Mouse (Mus musculus): ENCODE data around the gene Kndc1. TPM values are rescaled to one million over a fixed set of nuclear protein-coding genes. Genes with fewer than 3 reads are reported as not detected.

The Kndc1 gene
- polyA plus RNA-seq, 1 experiment from 2014 or later: 0.15 TPM

- no peak overlapping the region for H3K4me3 ChIP-seq
- peaks cover 8% of the 10 kb centered on the region; the same call in 1 of the 2 replicates for H3K4me1 ChIP-seq
- H3K9ac ChIP-seq: no peak overlapping the region
- H3K4me2 ChIP-seq (replicated peaks): no peak overlapping the region
- H3K36me3 ChIP-seq: no peaks in the 10 kb centered on the region
- 87% methylated on average over 10 of the region's 10 CpGs for WGBS
- no peaks in the 10 kb centered on the region for H3K27me3 ChIP-seq
- no peaks in the 10 kb centered on the region for H3K9me3 ChIP-seq
- no peak for ATAC-seq (ENCODE audit: insufficient number of reproducible peaks, insufficient read depth, low FRiP score, low TSS enrichment)
- no peak overlapping the region for H3K27ac ChIP-seq
These were observed 79.8 kb downstream of the Kndc1 start for GRCm38 (mm10) chr7:139974307-139974706.

- Histone ChIP-seq H3K4me1 (peaks cover 9% of the 10 kb centered on the region; the same call in 1 of the 2 replicates), H3K36me3 (no peaks in the 10 kb centered on the region), H3K4me2 (replicated peaks) (no peak overlapping the region), H3K9me3 (no peaks in the 10 kb centered on the region), H3K4me3 (no peak overlapping the region), H3K27me3 (no peaks in the 10 kb centered on the region), H3K27ac (no peak overlapping the region), H3K9ac (no peak overlapping the region)
- WGBS: 51% methylated on average over 5 of the region's 5 CpGs
- ATAC-seq (ENCODE audit: insufficient number of reproducible peaks, insufficient read depth, low FRiP score, low TSS enrichment): no peak
These were observed 81.0 kb downstream of the Kndc1 start for GRCm38 (mm10) chr7:139975471-139975870.

- Histone ChIP-seq H3K9me3 (no peaks in the 10 kb centered on the region), H3K27me3 (no peaks in the 10 kb centered on the region), H3K36me3 (no peaks in the 10 kb centered on the region), H3K4me1 (peaks cover 9% of the 10 kb centered on the region; the same call in 1 of the 2 replicates), H3K4me2 (replicated peaks) (peak within 1 kb of the TSS; percentile 83), H3K27ac (no peak within 1 kb of the TSS), H3K4me3 (peak within 1 kb of the TSS; percentile 59), H3K9ac (peak within 1 kb of the TSS; percentile 66)
- ATAC-seq (ENCODE audit: insufficient number of reproducible peaks, insufficient read depth, low FRiP score, low TSS enrichment): peak; percentile 89
- 4% methylated on average over 32 of the region's 32 CpGs for WGBS
These were observed 83.9 kb downstream of the Kndc1 start, which contains the start of gene 6430531B16Rik for GRCm38 (mm10) chr7:139978278-139978892. Gene 6430531B16Rik, minus strand, starts transcription at chr7:139978755.

DNA sequence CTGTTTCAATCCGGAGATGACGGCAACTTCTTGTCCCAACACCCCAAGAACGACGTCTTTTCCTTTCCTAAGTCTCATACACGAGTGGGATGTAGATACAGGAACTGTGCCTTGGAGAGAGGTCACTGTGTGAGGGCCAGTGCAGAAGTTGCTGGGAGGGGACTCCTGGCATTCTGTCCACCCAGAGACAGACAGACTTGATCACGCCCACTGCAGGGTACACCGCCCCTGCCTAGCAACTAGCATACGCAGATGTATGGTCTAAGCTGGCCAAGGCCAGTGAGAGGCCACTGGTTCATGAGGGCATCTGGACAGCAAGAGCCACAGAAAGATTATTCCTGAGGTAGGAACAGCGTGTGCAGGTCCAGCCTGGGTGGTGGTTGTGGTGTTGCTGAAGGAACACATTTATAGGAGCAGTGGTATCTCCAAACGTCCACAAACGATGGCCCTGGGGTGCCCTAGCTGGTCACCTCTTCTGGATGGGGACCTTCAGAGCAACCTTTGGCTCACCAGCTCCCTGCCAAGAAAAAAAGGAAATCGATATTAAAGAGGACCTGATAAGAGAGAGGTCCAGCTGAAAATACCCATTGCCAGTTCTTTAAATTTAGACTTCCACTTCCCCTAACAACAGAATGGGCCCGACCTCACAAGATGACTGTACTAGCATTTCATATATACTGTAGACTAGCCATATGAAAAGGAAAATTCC is 84.7 kb downstream of the Kndc1 start:
- peak overlapping the region; percentile 24; the same call in 1 of the 2 replicates for H3K9ac ChIP-seq

GRCm38 (mm10) chr7:139980778-139981177 is 86.3 kb downstream of the Kndc1 start:
- Histone ChIP-seq H3K9ac (no peak overlapping the region), H3K4me2 (replicated peaks) (no peak overlapping the region), H3K27me3 (no peaks in the 10 kb centered on the region), H3K4me3 (no peak overlapping the region), H3K9me3 (no peaks in the 10 kb centered on the region), H3K27ac (no peak overlapping the region), H3K4me1 (peaks cover 9% of the 10 kb centered on the region; the same call in 1 of the 2 replicates), H3K36me3 (no peaks in the 10 kb centered on the region)
- 44% methylated on average over 3 of the region's 3 CpGs for WGBS
- ATAC-seq (ENCODE audit: insufficient number of reproducible peaks, insufficient read depth, low FRiP score, low TSS enrichment): no peak

More for the DNA sequence above, 84.7 kb downstream of the Kndc1 start:
- Histone ChIP-seq H3K4me1 (peaks cover 9% of the 10 kb centered on the region; the same call in 1 of the 2 replicates), H3K4me2 (replicated peaks) (peak overlapping the region; percentile 83), H3K36me3 (no peaks in the 10 kb centered on the region), H3K9me3 (no peaks in the 10 kb centered on the region), H3K27me3 (no peaks in the 10 kb centered on the region), H3K27ac (no peak overlapping the region), H3K4me3 (peak overlapping the region; percentile 59)
- peak; percentile 25; the same call in 1 of the 2 replicates for ATAC-seq (ENCODE audit: insufficient number of reproducible peaks, insufficient read depth, low FRiP score, low TSS enrichment)
- 48% methylated on average over 13 of the region's 13 CpGs for WGBS

GRCm38 (mm10) chr7:139982058-139982457 is 87.6 kb downstream of the Kndc1 start:
- Histone ChIP-seq H3K9ac (no peak overlapping the region), H3K4me1 (peaks cover 9% of the 10 kb centered on the region; the same call in 1 of the 2 replicates), H3K36me3 (no peaks in the 10 kb centered on the region), H3K9me3 (no peaks in the 10 kb centered on the region), H3K4me2 (replicated peaks) (no peak overlapping the region), H3K27ac (no peak overlapping the region), H3K27me3 (no peaks in the 10 kb centered on the region), H3K4me3 (no peak overlapping the region)
- WGBS: 83% methylated on average over 11 of the region's 11 CpGs
- no peak for ATAC-seq (ENCODE audit: insufficient number of reproducible peaks, insufficient read depth, low FRiP score, low TSS enrichment)

- 93% methylated on average over 11 of the region's 11 CpGs for WGBS
- H3K27me3 ChIP-seq: no peaks in the 10 kb centered on the region
- H3K9me3 ChIP-seq: no peaks in the 10 kb centered on the region
- no peaks in the 10 kb centered on the region for H3K36me3 ChIP-seq
- H3K4me1 ChIP-seq: no peaks in the 10 kb centered on the region
- no peak overlapping the region for H3K4me2 ChIP-seq (replicated peaks)
- H3K9ac ChIP-seq: no peak overlapping the region
- no peak overlapping the region for H3K27ac ChIP-seq
- no peak overlapping the region for H3K4me3 ChIP-seq
- no peak for ATAC-seq (ENCODE audit: insufficient number of reproducible peaks, insufficient read depth, low FRiP score, low TSS enrichment)
These were observed 90.0 kb downstream of the Kndc1 start for GRCm38 (mm10) chr7:139984505-139984904.

- Histone ChIP-seq H3K4me3 (no peak overlapping the region), H3K27me3 (no peaks in the 10 kb centered on the region), H3K9me3 (no peaks in the 10 kb centered on the region), H3K27ac (no peak overlapping the region), H3K4me2 (replicated peaks) (no peak overlapping the region), H3K36me3 (no peaks in the 10 kb centered on the region), H3K4me1 (no peaks in the 10 kb centered on the region), H3K9ac (no peak overlapping the region)
- no peak for ATAC-seq (ENCODE audit: insufficient number of reproducible peaks, insufficient read depth, low FRiP score, low TSS enrichment)
- WGBS: 86% methylated on average over 9 of the region's 9 CpGs
These were observed 93.8 kb downstream of the Kndc1 start for GRCm38 (mm10) chr7:139988272-139988671.

- no peak overlapping the region for H3K27ac ChIP-seq
- 73% methylated on average over 8 of the region's 8 CpGs for WGBS
These were observed 96.4 kb downstream of the Kndc1 start for GRCm38 (mm10) chr7:139990864-139991394.

More at GRCm38 (mm10) chr7:139990864-139991394, 96.4 kb downstream of the Kndc1 start:
- H3K9ac ChIP-seq: no peak overlapping the region
- H3K9me3 ChIP-seq: no peaks in the 10 kb centered on the region
- no peaks in the 10 kb centered on the region for H3K4me1 ChIP-seq
- H3K4me3 ChIP-seq: no peak overlapping the region
- H3K36me3 ChIP-seq: no peaks in the 10 kb centered on the region; the same call in 1 of the 2 replicates
- no peak overlapping the region for H3K4me2 ChIP-seq (replicated peaks)
- no peak for ATAC-seq (ENCODE audit: insufficient number of reproducible peaks, insufficient read depth, low FRiP score, low TSS enrichment)
- no peaks in the 10 kb centered on the region for H3K27me3 ChIP-seq

Data from embryonic facial prominence, embryonic 12.5 days (tissue).